Mouse (Mus musculus) thymus, postnatal 25 days (tissue): ENCODE results near the gene Igf1r.

ENCODE experiments used
- DNase-seq: peaks from one replicate; pipeline ENCODE4 v3.0.0; 2022

Gene Igf1r

DNA sequence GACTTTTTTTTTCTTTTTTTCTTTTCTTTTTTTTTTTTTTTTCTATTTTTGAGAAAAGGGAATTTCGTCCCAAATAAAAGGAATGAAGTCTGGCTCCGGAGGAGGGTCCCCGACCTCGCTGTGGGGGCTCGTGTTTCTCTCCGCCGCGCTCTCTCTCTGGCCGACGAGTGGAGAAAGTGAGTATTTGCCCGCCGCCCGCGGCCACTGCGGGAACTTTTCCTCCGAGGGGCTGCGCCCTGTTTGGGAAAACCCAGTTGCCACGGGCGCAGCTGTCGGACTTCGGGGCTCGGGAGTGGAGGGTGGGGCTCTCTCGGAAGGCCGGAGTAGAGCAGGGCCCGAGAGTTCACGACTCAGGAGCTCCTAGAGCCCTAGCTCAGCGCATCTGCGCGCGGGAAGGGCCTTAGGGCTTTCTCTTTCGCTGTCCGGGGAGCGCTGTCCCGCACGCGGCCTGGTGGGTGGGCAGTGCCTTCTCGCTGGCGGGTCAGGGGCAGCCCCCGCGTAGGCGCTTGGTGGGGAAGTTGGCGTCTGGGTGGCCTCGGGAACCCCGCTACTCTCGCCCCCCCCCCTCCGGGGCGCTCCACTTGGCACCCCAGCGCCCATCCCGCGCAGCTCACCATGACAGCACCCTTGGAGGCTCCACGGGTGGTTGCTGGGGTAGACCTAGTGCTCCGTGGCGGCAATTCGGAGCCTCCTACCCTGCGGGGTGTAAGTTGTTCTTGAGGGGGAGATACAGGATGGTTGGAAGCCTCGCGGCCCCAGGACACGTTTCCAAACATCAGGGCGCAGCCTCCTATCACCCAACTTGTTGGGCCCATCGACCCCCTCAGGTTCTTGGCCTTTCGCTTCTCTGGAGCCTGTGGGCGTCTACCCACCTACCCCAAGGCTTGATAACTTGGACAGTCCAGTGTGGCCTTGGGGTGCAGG, at the start of gene Igf1r:
Gene Igf1r, plus strand, starts transcription at position 51 of the 924 bp plus-strand sequence.
- DNase-seq, result peak; percentile 49

DNA sequence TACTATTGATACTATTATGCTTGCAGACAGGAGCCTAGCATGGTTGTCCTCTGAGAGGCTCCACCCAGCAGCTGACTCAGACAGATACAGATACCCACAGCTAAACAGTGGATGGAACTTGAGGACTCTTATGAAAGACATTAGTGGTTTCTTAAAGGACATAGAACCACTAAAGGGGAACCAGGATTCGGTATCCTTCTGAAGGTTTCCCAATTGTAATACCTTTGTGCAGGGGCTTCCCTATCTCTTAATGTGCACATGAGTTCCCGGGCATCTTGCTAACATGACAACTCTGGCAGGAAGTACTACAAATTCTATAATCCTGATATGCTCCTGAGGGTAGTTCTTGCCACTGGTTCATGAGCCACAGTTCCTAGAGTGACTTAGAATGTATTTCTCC, 46.3 kb upstream of the Igf1r start:
- no peak for DNase-seq

DNA sequence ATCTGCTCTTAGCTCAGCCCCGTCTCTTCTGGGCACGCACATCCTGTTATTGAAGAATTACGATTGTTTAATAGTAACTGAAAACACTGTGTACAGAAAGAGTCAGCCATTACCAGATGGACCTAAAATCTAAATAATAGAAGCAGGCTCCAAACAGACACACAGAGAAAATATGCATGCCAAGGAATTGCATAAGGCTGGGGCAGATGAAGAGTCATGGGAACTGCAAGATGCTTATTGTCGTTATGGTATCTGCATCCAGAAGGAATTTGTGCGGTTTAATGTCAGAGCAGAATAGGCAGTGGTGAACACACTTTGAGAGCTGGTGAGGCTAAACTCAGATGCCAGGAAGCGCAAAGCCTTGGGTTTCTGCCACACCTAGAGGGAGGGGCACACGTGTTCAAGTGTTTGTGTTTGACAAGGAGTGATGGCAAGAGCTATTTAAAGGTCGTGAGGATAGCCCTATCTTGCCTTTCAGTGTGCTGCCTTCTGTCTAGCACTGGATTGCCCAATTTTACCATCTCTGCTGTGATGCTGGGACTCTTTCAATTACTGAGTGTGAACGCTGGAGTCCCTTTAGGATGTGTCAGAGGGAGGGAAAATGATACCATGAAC, 44.7 kb upstream of the Igf1r start:
- no peak for DNase-seq

DNA sequence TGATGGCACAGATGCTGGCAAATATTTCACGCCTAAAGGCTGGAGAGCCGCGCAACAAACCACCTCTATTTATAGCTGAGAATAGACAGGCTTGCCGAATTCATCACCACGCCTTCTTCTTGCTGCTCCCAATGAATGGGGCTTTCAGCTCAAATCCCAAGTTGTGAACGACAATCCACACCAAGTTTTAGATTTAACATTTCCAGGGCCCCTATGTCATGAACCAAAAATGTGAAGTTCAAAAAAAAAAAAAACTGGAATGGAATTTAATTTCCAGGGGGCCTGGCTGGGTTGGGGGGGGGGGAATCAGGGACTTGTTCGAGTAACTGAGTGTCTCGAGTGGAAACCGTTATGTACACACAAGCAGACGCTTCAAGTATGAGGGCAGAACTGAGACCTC, 42.1 kb upstream of the Igf1r start:
- no peak for DNase-seq

DNA sequence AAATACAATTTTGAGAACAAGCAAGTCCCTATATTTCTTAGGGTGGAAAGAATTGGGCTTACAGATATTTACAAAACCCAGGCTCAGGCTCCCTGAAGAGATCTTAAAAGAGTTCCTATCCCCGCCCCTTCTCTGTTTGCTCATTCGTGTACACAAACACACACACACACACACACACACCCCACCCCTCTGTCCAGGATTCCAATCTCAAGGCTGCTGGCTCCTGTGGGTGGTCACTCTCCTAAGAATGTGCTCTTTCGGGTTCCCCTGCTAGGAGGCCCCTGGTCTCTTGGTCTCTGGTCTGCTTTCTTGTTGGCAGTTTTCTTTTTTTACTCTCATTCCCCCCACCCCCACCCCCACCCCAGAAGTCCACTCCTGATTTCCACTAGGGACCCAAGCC, 41.7 kb upstream of the Igf1r start:
- DNase-seq, result no peak

DNA sequence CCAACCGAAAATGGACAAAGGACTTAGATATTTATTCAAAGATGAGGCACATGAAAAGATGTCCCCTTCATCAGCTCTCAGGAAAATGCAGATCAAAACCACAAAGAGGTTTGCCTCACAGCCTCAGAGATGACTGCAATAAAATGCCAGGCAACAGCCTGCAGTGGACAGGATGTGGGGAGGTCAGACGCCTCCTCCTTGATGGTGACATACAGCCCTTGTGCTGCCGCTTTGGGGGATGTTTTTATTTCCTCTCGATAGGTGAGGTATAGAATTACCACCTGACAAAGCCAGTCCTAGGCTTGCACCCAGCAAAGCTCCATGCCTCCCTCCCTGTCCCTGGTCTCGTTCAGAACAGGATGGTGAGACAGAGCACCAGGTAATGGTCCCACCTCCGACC, 40.8 kb upstream of the Igf1r start:
- no peak for DNase-seq

DNA sequence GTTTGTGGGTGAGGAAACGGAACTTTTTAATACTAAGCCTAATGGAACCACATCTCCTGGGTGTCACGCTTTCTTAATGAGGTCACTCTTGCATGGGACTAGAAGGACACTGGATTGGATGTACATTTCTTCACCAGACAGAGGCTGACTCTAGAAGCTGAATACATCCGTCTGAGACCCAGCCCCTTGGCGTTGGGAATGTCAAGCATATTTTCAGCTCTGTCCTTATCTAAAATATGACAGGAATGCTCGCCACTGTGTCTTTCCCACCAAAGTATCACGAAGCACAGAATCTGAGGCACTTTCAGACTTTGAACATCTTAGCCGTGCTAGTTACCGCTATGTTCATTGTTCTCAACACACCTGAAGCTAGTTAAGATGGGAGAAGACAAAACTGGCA, 35.7 kb upstream of the Igf1r start:
- DNase-seq, result no peak

DNA sequence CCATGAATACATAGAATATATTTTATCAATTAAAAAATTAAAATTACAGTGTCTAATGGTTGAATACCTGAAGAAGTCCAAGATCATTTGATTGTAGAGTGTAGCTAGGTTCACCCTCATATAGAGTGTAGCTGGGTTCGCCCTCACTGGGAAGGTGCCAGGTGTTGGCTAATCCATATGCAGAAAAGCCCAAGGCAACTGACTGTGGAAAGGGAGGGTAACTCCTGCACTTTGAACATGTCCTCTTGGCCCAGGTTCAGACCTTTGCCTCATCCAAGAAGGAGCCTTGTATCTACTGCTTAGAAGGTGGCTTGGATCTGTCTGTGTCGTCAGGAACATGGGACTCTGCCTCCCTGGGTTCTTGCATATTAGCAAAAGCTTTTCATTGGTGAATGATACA, 34.9 kb upstream of the Igf1r start:
- DNase-seq, result no peak

DNA sequence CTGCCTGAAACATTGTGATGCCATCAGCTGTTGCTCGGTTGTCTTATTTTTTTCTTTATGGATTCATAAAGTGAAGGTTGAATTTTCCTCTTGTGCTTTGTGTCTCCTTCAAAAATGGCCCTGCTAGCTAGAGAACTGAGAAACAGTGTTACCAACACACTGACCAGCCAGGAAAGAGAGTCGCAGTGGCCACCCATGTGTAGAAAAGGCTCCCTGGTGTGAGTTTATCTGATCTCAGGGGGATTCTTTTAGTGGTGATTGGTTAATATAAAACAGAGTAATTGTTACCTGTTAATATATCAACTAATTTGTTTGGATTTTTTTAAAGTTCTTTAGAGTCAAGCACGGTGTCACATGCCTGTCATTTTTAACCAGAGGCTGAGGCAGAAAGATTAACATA, 33.2 kb upstream of the Igf1r start:
- no peak for DNase-seq

DNA sequence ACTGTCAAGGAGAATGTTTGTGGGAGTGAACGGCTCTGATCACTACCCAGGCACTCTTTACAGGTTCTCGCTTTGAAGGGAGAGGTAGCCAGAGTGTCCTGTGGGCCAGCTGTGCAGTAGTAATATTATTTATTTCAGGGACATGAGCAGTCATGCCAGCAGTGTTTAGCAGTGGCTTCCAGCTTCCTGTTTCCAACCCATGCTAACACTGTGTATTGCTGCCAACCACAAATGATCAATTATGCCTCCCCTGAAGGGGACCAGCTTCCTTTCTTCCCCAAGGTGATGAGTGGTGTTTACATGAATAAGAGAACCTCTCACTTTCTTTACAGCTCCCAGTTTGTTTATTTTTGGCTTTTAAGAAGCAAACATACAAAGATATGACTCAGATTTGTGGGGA, 28.4 kb upstream of the Igf1r start:
- no peak for DNase-seq

DNA sequence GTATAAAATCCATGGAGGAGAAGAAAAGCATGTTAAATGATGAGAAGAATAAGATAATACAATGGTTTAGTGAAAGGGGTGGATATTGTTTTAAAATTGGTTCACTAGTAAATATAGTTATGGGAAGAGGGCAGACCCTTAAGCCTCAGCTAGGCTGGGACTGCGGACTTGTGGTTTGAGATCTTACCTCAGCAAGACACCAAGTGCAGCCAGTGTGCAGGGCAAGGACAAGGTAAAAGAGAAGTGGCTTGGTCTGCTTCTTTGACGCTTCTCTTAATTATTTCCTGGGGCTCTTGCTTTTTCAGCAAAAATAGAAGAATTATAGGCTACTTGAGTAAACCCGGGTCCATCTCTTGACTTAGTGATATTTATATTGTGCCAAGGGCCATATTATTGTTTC, 22.5 kb upstream of the Igf1r start:
- DNase-seq, result no peak

DNA sequence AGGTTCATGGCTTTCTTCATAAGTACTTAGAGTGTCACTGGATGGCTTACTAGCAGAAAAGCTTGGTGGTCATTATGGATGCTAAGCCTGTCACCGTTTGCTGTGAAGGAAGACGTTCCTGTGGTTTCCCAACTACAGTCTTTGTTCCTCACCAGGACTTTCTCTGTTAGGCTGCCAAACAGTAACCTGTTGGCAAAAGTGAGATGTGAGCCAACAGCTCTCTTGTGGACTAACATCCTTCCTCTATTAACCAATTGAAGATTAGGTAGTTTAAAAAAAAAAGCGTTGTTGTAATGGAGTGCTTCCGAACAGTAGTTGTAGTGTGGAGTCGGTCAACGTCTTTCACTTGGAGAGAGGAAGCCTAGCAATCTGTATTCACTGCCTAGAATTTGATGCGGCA, 15.8 kb upstream of the Igf1r start:
- no peak for DNase-seq

DNA sequence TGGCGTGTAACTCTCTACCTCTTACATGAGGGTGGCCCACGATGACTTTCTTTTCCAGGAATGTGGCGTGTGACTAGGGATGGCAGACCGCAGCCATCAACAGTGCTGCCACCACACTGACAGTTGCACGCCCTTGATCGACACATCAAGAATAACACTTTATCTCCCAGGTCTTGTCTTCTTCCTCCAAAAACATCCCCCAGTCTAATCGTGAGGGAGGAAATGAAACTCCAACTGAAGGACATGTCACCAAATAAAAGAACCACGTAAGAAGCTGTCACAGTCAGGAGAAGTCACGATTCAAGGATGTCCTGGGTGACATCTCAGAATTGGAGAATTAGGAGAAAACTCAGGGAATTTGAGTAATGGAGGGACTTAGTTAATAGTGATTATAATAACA, 8.8 kb upstream of the Igf1r start:
- DNase-seq, result no peak

DNA sequence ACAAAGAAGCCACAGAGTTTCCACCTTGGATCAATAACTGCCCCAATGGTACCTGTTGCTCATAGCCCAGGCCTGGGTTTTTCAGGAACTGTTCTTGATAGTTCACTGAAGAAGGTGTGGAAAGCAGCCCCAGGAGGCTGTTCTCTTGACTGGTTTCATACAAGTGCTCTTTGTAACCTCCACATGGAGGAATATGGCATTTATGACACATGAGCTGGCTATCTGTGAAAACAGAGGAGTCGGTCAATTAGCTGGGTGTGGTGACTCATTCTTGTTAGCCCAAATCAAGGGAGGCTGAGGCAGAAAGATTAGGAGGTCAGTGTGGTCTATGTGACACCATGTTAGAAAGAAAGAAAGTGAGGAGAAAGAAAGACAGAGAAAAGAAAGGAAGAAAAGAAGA, 5.7 kb upstream of the Igf1r start:
- DNase-seq, result no peak

DNA sequence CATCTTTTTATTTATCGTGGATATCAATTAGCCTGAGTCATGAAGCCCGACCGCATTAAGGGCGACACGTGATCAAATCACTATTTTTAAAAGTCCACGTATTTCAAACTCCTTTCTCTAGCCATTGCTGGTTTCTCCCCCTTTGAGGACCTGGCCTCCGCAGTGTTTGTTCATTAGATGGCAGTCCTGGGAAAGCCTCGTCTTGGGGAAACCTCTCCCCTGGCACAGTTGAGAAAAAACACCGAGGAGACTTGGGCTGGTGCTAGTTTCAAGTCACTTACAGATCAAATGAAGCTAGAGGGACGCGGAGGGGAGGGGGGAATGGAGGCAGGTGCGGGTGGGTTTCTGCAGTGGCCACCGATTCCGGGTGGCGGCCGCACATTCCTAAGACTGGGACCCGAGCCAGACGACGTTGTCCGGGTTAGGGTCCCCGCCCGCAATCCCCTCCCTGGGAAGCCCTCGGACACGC, 2.2 kb upstream of the Igf1r start:
- no peak for DNase-seq

DNA sequence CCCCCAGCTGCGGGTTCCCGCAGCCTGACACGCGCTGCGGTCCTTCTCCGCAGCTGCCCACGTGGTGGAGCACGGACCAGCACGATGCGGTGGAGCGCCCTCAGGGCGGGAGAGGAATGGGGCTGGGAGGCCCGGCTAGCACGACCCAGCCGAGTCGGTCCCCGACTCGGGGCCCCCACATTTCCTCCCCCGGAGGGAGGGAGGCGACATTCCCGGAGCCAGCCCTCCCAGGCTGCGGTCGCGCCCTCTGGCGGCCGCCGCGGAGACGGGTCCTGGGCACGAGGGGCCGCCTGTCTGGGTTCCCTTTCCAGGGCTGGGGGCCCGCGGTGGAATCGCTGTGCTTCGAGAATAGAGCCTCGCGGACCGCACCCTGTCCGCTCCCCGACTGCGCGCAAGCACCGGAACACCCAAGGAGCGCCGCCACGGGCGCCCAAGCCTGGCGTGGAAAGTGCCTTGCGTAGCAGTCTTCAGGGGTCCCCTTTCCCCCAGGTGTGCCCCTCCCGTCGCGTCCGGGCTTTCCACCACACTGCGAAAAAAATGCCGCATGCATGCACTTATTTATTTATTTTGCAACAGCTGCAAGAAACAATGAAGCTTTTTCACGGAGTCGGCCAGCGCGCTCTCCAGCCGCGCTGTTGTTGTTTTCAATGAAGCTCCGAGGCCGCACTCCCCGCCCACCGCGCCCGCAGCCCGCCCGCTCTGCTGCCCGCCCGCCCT, 1.7 kb upstream of the Igf1r start:
- DNase-seq, result peak; percentile 85

DNA sequence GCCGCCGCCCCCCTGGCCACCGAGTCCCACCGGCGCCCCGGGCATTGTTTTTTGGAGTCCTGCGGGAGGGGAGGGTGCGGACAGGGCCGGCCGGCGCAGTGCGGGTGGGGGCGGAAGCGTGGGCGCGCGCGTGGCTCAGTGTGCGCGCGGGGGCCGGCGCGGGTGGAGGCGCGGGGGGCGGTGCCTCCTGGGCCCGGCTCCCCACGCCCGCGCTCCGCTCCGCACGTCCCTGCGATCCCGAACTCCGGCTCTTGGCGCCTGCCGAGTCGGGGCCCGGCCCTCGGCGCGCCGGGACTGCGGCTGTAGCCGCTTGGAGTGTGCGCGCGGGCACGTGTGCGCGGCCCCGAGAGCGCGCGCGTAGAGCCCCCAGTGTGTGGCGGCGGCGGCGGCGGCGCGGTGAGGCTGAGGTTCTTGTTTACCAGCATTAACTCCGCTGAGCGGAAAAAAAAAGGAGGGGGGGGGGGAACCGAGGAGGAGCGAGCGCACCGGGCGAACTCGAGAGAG, 1.0 kb upstream of the Igf1r start:
- peak; percentile 92 for DNase-seq

DNA sequence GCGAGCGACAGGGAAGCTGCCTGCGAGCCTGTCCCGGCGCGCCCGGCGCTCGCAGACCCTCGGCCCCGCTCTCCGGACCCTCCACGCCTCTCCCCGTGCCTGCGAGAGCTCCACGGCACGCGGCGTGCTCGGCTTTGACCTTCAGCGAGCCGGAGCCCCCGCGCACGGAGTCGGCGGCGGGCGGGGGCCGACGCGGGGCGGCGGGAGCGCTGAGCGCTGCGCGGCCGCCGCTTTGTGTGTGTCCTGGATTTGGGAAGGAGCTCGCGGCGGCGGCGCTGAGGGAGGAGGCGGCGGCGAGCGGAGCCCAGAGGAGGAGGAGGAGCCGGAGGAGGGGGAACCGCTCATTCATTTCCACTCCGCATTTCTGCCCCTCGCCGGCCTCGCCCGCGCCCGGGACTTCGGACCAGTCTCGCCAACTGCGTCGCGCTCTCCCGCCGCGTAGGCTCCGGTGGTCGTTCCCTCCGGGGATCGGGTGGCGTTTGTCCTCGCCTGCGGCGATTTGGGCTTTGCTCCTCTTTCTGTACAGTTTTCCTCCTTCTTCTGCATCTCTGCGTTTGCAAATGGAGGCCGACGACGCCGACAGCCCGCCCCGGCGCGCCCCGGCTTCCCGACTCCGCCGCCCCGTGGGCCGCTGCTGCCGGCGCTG, 468 bp upstream of the Igf1r start:
- peak; percentile 65 for DNase-seq

DNA sequence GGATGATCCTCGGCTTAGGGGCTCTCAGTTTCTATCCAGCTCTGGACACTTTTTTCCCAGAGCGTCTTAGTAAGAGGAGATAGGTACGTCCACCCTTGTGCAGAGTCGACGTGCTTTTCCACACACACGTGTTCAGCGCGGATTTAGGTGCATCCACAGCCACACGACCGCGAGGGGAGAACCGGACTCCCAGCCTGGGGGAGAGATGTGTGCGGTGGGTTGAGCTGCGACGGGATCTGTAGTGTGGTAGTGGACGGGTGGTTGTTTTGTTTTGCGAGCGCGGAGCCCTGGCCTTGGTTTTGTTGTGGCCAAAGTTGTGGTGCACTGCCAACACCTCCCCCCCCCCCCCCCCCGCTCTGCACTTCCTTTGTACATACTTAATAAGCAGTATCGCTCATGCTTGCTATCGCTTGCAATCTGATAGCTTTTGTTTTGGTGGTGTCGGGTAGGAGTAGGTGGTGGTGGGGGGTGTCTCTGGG, 1.2 kb downstream of the Igf1r start:
- no peak for DNase-seq

DNA sequence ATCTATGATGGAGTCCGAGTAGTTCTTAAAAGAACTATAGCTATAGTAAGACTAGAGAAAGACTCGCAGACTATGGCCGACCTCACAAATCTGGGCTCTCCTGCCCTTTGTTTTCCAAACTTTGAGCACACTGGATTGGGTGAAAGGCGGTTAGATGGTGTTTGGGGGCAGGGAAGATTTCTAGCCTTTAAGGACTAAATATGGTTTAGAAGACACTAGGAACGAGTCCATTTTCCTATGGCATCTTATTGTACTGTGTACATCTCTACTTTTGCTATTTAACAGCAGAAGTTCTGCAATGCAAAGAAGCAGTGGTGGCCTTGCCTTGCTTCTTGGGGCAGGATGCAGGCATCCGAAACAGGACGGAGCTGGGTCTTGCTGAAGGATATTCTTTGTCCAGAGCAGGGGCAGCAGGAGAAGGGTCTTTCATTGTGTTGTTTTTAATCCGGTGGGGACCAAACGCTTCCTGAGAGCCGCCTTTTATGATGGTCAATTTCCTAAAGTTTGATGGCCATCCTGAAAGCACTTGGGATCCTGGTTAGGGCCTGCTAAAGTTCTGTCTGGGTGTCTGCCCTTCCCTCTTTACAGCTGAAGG, 2.1 kb downstream of the Igf1r start:
- DNase-seq, result no peak

DNA sequence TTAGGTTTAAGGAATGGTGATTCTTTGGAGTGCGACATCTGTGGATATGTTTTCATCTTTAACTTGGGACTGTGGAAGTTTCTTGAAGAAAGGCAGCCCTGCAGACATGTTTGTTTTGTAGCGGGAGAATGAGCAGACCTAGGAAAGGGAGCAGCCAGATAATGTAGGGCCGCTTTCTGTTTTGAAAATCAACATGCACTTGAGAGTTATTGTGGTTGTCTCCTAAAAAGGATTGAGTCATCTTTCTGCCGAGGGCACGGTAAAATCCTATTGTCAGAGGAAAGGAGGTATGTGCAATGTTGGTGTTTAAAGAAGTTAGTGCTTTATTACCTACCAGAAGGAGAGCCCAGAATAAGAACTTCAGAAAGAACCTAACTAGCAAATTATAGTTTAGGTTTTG, 2.6 kb downstream of the Igf1r start:
- no peak for DNase-seq

DNA sequence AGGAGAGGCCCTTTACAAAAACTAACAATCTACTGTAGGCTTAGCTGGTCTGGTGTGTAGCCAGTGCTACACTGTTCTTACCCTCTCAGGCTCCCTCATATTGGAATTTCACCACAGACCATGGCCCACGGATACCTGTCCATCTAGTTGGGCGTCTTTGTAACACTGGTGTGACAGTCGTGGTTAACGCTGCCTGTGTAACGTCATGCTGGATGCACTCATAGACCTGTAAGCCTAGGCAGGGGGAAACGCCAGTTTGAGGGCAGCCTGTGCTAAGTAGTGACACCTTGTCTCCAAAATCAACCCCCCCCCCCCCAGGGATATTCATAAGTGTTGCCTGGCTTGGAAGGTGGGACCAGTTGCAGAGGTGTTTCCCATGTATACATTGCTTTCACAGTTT, 4.7 kb downstream of the Igf1r start:
- DNase-seq, result no peak

DNA sequence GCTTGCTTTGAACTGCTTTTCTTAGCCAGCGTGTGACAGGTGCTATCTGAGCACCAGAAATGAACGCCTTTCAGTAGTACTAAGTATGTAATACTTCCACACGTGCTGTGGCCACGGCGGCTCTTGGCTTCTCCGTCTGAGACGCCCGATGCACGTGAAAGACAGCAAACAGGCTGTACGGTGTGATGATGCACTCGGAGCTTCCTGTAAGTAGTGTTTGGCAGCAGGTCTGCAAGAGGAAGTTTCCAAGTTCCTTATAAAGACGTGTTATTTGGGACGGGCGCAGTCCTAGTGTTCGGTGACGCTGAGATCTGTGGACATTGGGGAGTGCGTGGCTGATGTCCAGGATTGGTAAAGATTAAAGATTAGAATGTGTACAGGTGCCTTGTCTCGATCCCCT, 5.4 kb downstream of the Igf1r start:
- peak; percentile 37 for DNase-seq
